Comparison of ENCODE assay signal across 19 mouse cellular contexts in the genomic region with DNA sequence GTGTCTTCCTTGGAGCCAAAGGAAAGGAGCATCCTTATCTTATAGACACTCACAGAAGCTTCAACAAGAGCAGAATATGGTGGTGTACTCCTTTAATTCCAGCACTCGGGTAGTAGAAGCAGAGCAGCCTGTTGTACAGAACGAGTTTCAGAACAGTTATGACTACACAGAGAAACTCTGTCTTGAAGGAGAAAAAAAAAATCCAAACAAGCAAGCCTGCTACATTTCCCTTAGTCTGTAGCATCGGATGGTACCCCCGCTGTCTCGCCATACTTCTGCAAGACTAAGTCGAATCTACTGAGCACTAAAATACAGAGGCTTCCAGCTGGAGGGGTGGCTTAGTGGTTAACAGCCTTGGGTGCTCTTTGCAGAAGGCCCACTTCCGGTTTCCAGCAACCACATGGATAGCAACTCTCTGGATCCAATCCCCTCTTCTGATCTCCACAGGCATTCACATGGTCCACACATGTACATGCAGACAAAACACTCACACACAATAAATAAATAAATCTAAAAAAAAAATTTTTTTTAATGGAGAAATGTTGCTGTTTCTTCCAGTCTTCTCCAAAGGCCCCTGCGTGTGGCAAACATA.
A peak's percentile ranks its signal among the peaks of the same experiment; 100 is the strongest.
DNase-seq lines count a peak whose midpoint lies in the region; ATAC-seq lines count a peak whose summit lies in the region.
"Had no signal": no experiment of that assay in that cellular context is flagged by ENCODE, and none has a peak within 500 bp of the region (broad histone marks: within the 10 kb centered on the region; RNA-seq: fewer than 3 reads in every experiment).

No protein-coding gene starts in this region.

- no peaks in the 10 kb centered on the region for H3K79me2 ChIP-seq in macrophage (ENCODE audit: inconsistent target)

- H3K27me3 ChIP-seq in heart, embryonic 12.5 days (replicated peaks), result no peaks in the 10 kb centered on the region
- H3K27me3 ChIP-seq in forebrain, embryonic 15.5 days, result no peaks in the 10 kb centered on the region
- H3K27me3 ChIP-seq: embryonic facial prominence, embryonic 13.5 days; forebrain, embryonic 13.5 days had no signal

- WGBS in heart, embryonic 12.5 days, result 83% methylated on average over 8 of the region's 8 CpGs
- WGBS in macrophage (ENCODE audit: missing documents), result 78% methylated on average over 8 of the region's 8 CpGs
- WGBS in forebrain, embryonic 15.5 days, result 89% methylated on average over 8 of the region's 8 CpGs

- H3K4me3 ChIP-seq in heart, embryonic 12.5 days, result no peak overlapping the region
- no peak overlapping the region for H3K4me3 ChIP-seq in macrophage (ENCODE audit: inconsistent target)
- H3K4me3 ChIP-seq in forebrain, embryonic 15.5 days, result no peak overlapping the region
- H3K4me3 ChIP-seq: embryonic facial prominence, embryonic 13.5 days; forebrain, embryonic 13.5 days; heart, adult 2 months; hindbrain, embryonic 10.5 days had no signal

- H3K27ac ChIP-seq in heart, embryonic 12.5 days (ENCODE audit: poor library complexity, severe bottlenecking), result no peak overlapping the region
- H3K27ac ChIP-seq in macrophage, result peak overlapping the region; percentile 61
- H3K27ac ChIP-seq in forebrain, embryonic 15.5 days (replicated peaks), result no peak overlapping the region
- H3K27ac ChIP-seq: forebrain, embryonic 13.5 days; heart, adult 2 months; hindbrain, embryonic 10.5 days; hindbrain, embryonic 14.5 days had no signal

- H3K36me3 ChIP-seq in heart, embryonic 12.5 days, result no peaks in the 10 kb centered on the region
- no peaks in the 10 kb centered on the region for H3K36me3 ChIP-seq in macrophage (ENCODE audit: inconsistent target)
- no peaks in the 10 kb centered on the region for H3K36me3 ChIP-seq in forebrain, embryonic 15.5 days
- H3K36me3 ChIP-seq: embryonic facial prominence, embryonic 13.5 days; hindbrain, embryonic 10.5 days had no signal

- no peak overlapping the region for H3K4me2 ChIP-seq in heart, embryonic 12.5 days
- H3K4me2 ChIP-seq in forebrain, embryonic 15.5 days (replicated peaks), result no peak overlapping the region
- H3K4me2 ChIP-seq: embryonic facial prominence, embryonic 13.5 days; forebrain, embryonic 13.5 days; heart, embryonic 11.5 days; hindbrain, embryonic 14.5 days had no signal

- no peak overlapping the region for H3K9ac ChIP-seq in heart, embryonic 12.5 days
- H3K9ac ChIP-seq in forebrain, embryonic 15.5 days (replicated peaks), result no peak overlapping the region
- H3K9ac ChIP-seq: embryonic facial prominence, embryonic 13.5 days; forebrain, embryonic 13.5 days; hindbrain, embryonic 14.5 days had no signal

- ATAC-seq in heart, embryonic 12.5 days (ENCODE audit: insufficient number of reproducible peaks, low FRiP score), result no peak
- ATAC-seq in forebrain, embryonic 15.5 days (replicated peaks), result no peak
- ATAC-seq in megakaryocyte-erythroid progenitor cell, adult 5-6 weeks (replicated peaks; ENCODE audit: low FRiP score, low TSS enrichment, poor library complexity, severe bottlenecking), result no peak
- ATAC-seq: forebrain, embryonic 13.5 days had no signal

- DNase-seq in heart, adult 11 months, result peak; percentile 83
- peak; percentile 13 for DNase-seq in thymus, postnatal 14 days
- no peak for DNase-seq in thymus, adult 18-20 months
- no peak for DNase-seq in cerebellum, adult 8-10 months
- DNase-seq: adrenal gland, postnatal 10 days; cerebellum, adult 11 months; cerebellum, adult 9-10 months; cerebellum, postnatal 25 days; gastrocnemius, postnatal 36 days; heart, adult 2 months had no signal

- peaks cover 6% of the 10 kb centered on the region; the same call in 1 of the 2 replicates for H3K4me1 ChIP-seq in heart, embryonic 12.5 days (replicated peaks)
- no peaks in the 10 kb centered on the region for H3K4me1 ChIP-seq in forebrain, embryonic 15.5 days

- no peaks in the 10 kb centered on the region for H3K9me3 ChIP-seq in heart, embryonic 12.5 days (replicated peaks)
- no peaks in the 10 kb centered on the region for H3K9me3 ChIP-seq in forebrain, embryonic 15.5 days
- H3K9me3 ChIP-seq: forebrain, embryonic 13.5 days; hindbrain, embryonic 10.5 days had no signal

Comparison
In these comparisons a context has a peak if more than half of its experiments do, and no peak if none do; other contexts are left out.
1. DNase-seq: peak in heart, adult 11 months (single experiment) and thymus, postnatal 14 days (single experiment); none in thymus, adult 18-20 months (0 of 2) and cerebellum, adult 8-10 months (single experiment).